Mouse (Mus musculus) neural tube, embryonic 15.5 days (tissue): ENCODE data around the gene Ppcdc. TPM values are rescaled to one million over a fixed set of nuclear protein-coding genes. Genes with fewer than 3 reads are reported as not detected.

ENCODE experiments used
- ATAC-seq: fragments of 200-750 bp; cut with Nextera tagmentation; 2 replicates; pipeline ENCODE4 v1.8.0; 2017; ENCODE audit warnings: mild to moderate bottlenecking, moderate TSS enrichment, moderate library complexity; ENCODE audit not compliant: low FRiP score
- H3K27ac ChIP-seq: fragments of 300-500 bp; sonication (generic); replicated peaks from 2 replicates; pipeline ENCODE4 v1.5.1; 2015; ENCODE audit warnings: mild to moderate bottlenecking, inconsistent platforms
- H3K27me3 ChIP-seq: fragments of 300-500 bp; sonication (generic); replicated peaks from 2 replicates; pipeline ENCODE4 v1.6.1; 2015; ENCODE audit warnings: inconsistent platforms
- H3K36me3 ChIP-seq: fragments of 300-500 bp; sonication (generic); 2 replicates; pipeline ENCODE4 v1.6.1; 2015; ENCODE audit warnings: inconsistent platforms
- H3K4me1 ChIP-seq: fragments of 300-500 bp; sonication (generic); 2 replicates; pipeline ENCODE4 v1.6.1; 2015; ENCODE audit warnings: inconsistent platforms
- H3K4me2 ChIP-seq: fragments of 300-500 bp; sonication (generic); 2 replicates; pipeline ENCODE4 v1.6.1; 2015; ENCODE audit warnings: inconsistent platforms, mild to moderate bottlenecking, moderate library complexity
- H3K4me3 ChIP-seq: fragments of 300-500 bp; sonication (generic); replicated peaks from 2 replicates; pipeline ENCODE4 v1.5.1; 2015; ENCODE audit warnings: mild to moderate bottlenecking, inconsistent platforms
- H3K9ac ChIP-seq: fragments of 300-500 bp; sonication (generic); replicated peaks from 2 replicates; pipeline ENCODE4 v1.6.1; 2015; ENCODE audit warnings: mild to moderate bottlenecking, inconsistent platforms
- H3K9me3 ChIP-seq: fragments of 300-500 bp; sonication (generic); replicated peaks from 2 replicates; pipeline ENCODE4 v1.6.1; 2016; ENCODE audit warnings: inconsistent platforms
- WGBS: fragments of 180-500 bp; shearing (Covaris S2); methylation state at CpG from one replicate; pipeline ENCODE4 v1.1.7; 2015; ENCODE audit warnings: mixed read lengths; 5-methylcytosine and 5-hydroxymethylcytosine counted together
- polyA plus RNA-seq: library from polyadenylated mRNA; unstranded; fragments of >200 nt; fragmentation: Nextera tagmentation; extraction: Ambion mirVana; gene quantifications from 2 replicates; pipeline ENCODE4 v1.2.1, GENCODE M21; 2015

The Ppcdc gene
- polyA plus RNA-seq, 1 experiment from 2014 or later = 18.4 TPM

GRCm38 (mm10) chr9:57402318-57403251 lies 37.3 kb downstream of the Ppcdc start:
- no peak overlapping the region for H3K4me3 ChIP-seq
- H3K27ac ChIP-seq = no peak overlapping the region
- WGBS = 91% methylated on average over 15 of the region's 15 CpGs
- no peak for ATAC-seq
- no peaks in the 10 kb centered on the region for H3K4me1 ChIP-seq
- no peak overlapping the region for H3K9ac ChIP-seq
- peaks cover 5% of the 10 kb centered on the region; the same call in 1 of the 2 replicates for H3K9me3 ChIP-seq
- H3K4me2 ChIP-seq = no peak overlapping the region
- H3K27me3 ChIP-seq = no peaks in the 10 kb centered on the region
- no peaks in the 10 kb centered on the region for H3K36me3 ChIP-seq

- H3K9me3 ChIP-seq = peaks cover 5% of the 10 kb centered on the region; the same call in 1 of the 2 replicates
- no peak for ATAC-seq
- 95% methylated on average over 2 of the region's 2 CpGs for WGBS
- no peak overlapping the region for H3K4me3 ChIP-seq
- H3K27ac ChIP-seq = no peak overlapping the region
- no peaks in the 10 kb centered on the region for H3K4me1 ChIP-seq
- no peak overlapping the region for H3K4me2 ChIP-seq
- H3K9ac ChIP-seq = no peak overlapping the region
- H3K27me3 ChIP-seq = no peaks in the 10 kb centered on the region
- H3K36me3 ChIP-seq = no peaks in the 10 kb centered on the region
Observed at GRCm38 (mm10) chr9:57398773-57399172, 41.2 kb downstream of the Ppcdc start.

- 91% methylated on average over 1 of the region's 1 CpGs for WGBS
- H3K4me1 ChIP-seq = no peaks in the 10 kb centered on the region
- ATAC-seq = no peak
Observed at GRCm38 (mm10) chr9:57392892-57393291, 47.0 kb downstream of the Ppcdc start.

DNA sequence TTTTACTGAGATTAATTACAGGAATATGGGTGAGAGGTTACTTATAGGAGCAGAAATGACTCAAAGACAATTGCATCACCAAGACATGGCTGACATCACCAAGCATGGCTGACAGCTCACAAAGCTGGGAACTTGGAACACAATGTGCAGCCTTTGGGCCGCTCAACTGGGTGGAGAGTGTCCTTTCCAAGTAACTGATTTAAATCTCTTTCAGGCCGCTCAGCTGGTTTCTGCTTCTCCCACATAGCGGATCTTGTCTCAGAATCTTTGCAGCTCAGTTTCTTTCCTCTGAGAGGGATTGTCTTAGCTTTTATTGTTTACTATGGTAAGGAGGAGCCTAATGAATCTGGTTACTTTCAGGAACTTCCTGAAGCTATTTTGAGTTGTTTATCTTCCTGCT lies 49.1 kb downstream of the Ppcdc start:
- 80% methylated on average over 3 of the region's 3 CpGs for WGBS
- no peak overlapping the region for H3K4me3 ChIP-seq
- no peak overlapping the region for H3K27ac ChIP-seq
- no peaks in the 10 kb centered on the region for H3K27me3 ChIP-seq
- no peak overlapping the region for H3K4me2 ChIP-seq
- no peaks in the 10 kb centered on the region for H3K36me3 ChIP-seq
- H3K9ac ChIP-seq = no peak overlapping the region
- ATAC-seq = no peak
- no peaks in the 10 kb centered on the region for H3K4me1 ChIP-seq
- no peaks in the 10 kb centered on the region for H3K9me3 ChIP-seq

More at GRCm38 (mm10) chr9:57392892-57393291, 47.0 kb downstream of the Ppcdc start:
- Histone ChIP-seq H3K36me3 (no peaks in the 10 kb centered on the region), H3K9me3 (no peaks in the 10 kb centered on the region), H3K27ac (no peak overlapping the region), H3K4me3 (no peak overlapping the region), H3K9ac (no peak overlapping the region), H3K27me3 (no peaks in the 10 kb centered on the region), H3K4me2 (no peak overlapping the region)

- H3K4me1 ChIP-seq = no peaks in the 10 kb centered on the region
- H3K27ac ChIP-seq = no peak overlapping the region
- no peaks in the 10 kb centered on the region for H3K36me3 ChIP-seq
- no peaks in the 10 kb centered on the region for H3K27me3 ChIP-seq
- no peak overlapping the region for H3K4me2 ChIP-seq
- no peak for ATAC-seq
- H3K9ac ChIP-seq = no peak overlapping the region
- WGBS = 13% methylated on average over 1 of the region's 1 CpGs
- H3K9me3 ChIP-seq = no peaks in the 10 kb centered on the region
- no peak overlapping the region for H3K4me3 ChIP-seq
Observed at GRCm38 (mm10) chr9:57389131-57389530, 50.8 kb downstream of the Ppcdc start.

- no peak for ATAC-seq
- WGBS = 88% methylated on average over 4 of the region's 4 CpGs
- no peak overlapping the region for H3K4me3 ChIP-seq
Observed at GRCm38 (mm10) chr9:57386926-57387325, 53.0 kb downstream of the Ppcdc start.

DNA sequence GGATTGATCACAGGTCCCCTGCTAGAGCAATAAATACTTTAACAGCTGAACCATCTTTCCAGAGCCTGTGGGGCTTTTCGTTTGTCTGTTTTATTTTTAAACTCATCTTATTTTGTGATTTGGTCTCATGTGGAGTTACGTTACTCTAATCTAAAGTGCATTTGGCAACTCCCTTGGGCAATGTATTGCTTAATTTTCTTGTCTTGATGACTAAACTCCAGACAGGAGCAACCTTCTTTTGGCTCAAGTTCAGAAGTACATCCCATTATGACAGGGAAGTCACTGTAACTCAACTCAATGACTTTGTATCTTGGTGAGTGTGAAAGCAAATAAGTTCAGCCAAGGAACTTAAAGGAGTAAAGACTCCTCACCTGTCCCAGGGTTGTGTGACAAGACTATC lies 55.3 kb downstream of the Ppcdc start:
- WGBS = 63% methylated on average over 2 of the region's 2 CpGs
- Histone ChIP-seq H3K27me3 (no peaks in the 10 kb centered on the region), H3K9me3 (no peaks in the 10 kb centered on the region), H3K27ac (no peak overlapping the region), H3K9ac (no peak overlapping the region), H3K4me2 (no peak overlapping the region), H3K4me1 (no peaks in the 10 kb centered on the region), H3K36me3 (no peaks in the 10 kb centered on the region), H3K4me3 (no peak overlapping the region)
- no peak for ATAC-seq

More at GRCm38 (mm10) chr9:57386926-57387325, 53.0 kb downstream of the Ppcdc start:
- H3K4me2 ChIP-seq = no peak overlapping the region
- H3K27me3 ChIP-seq = no peaks in the 10 kb centered on the region
- H3K36me3 ChIP-seq = no peaks in the 10 kb centered on the region
- no peaks in the 10 kb centered on the region for H3K4me1 ChIP-seq
- no peaks in the 10 kb centered on the region for H3K9me3 ChIP-seq
- H3K9ac ChIP-seq = no peak overlapping the region
- no peak overlapping the region for H3K27ac ChIP-seq

DNA sequence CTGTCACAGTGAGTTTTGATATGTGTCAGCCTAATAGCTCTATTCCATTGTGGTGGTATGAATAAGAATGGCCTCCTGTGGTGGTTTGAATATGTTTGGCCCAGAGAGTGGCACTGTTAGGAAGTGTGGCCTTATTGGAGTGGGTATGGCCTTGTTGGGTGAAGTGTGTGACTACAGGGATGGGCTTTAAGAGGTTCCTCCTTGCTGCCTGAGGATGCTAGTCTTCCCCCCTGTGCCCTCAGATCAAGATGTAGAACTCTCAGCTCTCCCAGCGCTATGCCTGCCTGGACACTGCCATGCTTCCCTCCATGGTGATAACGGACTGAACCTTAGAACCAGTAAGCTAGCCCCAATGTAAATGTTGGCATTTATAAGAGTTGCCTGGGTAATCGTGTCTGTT lies 78.9 kb downstream of the Ppcdc start:
- no peak overlapping the region for H3K4me2 ChIP-seq
- no peak overlapping the region for H3K4me3 ChIP-seq
- no peaks in the 10 kb centered on the region for H3K36me3 ChIP-seq
- H3K9ac ChIP-seq = no peak overlapping the region
- no peaks in the 10 kb centered on the region for H3K27me3 ChIP-seq
- 96% methylated on average over 3 of the region's 3 CpGs for WGBS
- H3K27ac ChIP-seq = no peak overlapping the region
- H3K9me3 ChIP-seq = no peaks in the 10 kb centered on the region
- no peak for ATAC-seq
- no peaks in the 10 kb centered on the region for H3K4me1 ChIP-seq

DNA sequence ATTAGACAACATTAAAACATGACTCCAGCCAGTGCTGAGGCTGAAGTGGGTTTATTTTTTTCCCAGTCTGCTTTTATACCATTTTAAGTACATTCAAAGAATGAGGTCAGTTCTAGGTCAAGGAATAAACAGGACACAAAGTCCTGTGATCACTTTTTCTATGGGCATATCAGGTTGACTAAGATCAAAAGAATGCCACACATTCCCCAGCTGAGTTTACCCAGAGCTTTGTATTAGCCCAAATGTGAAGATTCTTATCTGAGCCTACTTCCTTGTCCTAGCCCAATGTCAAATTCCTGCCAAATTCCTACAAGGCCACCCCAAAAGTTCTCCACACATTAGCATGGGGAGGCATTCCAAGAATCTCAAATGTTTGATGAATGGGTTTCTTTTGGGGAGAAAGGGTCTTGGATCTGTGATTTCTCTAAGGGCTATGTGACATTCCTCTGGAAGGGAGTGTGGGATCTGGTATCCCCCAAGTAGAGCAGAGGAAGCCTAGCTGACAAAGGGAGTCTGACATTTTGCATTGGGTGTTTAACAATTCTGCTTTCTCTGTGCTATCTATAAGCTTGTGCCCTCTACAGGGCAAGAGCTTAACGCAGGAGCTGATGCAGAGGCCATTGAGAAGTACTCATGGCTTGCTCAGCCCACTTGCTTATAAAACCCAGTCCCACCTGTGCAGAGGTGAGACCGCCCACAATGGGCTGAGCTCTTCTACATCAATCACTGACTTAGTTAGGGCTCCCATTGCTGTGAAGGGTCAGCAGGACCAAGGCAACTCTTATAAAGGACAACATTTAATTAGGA lies 85.3 kb downstream of the Ppcdc start:
- no peak for ATAC-seq
- no peaks in the 10 kb centered on the region for H3K36me3 ChIP-seq
- no peaks in the 10 kb centered on the region for H3K4me1 ChIP-seq
- no peak overlapping the region for H3K4me2 ChIP-seq
- H3K27me3 ChIP-seq = no peaks in the 10 kb centered on the region
- 62% methylated on average over 2 of the region's 2 CpGs for WGBS
- H3K9ac ChIP-seq = no peak overlapping the region
- no peak overlapping the region for H3K27ac ChIP-seq
- H3K9me3 ChIP-seq = no peaks in the 10 kb centered on the region
- no peak overlapping the region for H3K4me3 ChIP-seq

DNA sequence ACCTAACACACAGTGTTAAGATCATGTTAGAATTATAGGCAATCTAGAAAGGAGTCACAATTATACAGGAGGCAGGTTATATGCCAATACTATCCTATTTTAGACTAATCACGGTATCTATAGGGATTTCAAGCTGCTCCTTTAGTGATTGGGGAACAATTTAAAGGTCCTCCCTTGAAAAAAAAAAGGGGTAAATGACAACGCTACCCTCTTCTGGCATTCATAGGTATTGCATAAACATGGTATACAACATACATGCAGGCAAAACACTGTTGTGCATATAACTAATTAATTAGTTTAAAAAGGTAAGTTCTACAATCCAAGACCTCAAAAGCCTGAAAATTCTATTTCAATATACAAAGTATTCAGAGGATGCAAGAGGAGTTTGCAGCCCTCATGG lies 88.6 kb downstream of the Ppcdc start:
- Histone ChIP-seq H3K4me2 (no peak overlapping the region), H3K9ac (no peak overlapping the region), H3K27me3 (no peaks in the 10 kb centered on the region), H3K27ac (no peak overlapping the region), H3K9me3 (no peaks in the 10 kb centered on the region), H3K4me3 (no peak overlapping the region), H3K4me1 (no peaks in the 10 kb centered on the region), H3K36me3 (no peaks in the 10 kb centered on the region)
- WGBS = 49% methylated on average over 2 of the region's 2 CpGs
- ATAC-seq = no peak

DNA sequence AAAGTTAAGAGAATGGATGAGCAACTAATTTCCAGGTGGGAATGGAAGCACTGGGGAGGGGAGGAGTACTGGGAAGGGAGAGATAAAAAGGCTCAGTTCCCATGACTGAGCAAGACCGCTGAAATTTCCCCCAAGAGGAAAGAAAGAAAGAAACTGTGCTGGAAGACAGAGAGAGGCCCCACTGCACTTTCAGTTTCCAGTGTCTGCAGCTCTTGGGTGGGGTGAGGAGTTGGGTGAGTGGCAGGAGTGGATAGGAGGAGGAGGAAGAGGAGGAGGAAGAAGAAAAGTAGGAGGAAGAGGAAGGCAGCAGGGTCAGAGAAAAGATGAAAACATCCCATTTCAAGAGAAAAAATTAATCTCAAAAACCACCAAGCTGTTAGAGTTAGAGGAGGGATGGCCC lies 94.0 kb downstream of the Ppcdc start:
- H3K36me3 ChIP-seq = no peaks in the 10 kb centered on the region
- no peaks in the 10 kb centered on the region for H3K9me3 ChIP-seq
- H3K9ac ChIP-seq = no peak overlapping the region
- H3K4me2 ChIP-seq = no peak overlapping the region
- 68% methylated on average over 1 of the region's 1 CpGs for WGBS
- H3K27me3 ChIP-seq = no peaks in the 10 kb centered on the region
- H3K27ac ChIP-seq = no peak overlapping the region
- no peak for ATAC-seq
- H3K4me3 ChIP-seq = no peak overlapping the region
- H3K4me1 ChIP-seq = no peaks in the 10 kb centered on the region

DNA sequence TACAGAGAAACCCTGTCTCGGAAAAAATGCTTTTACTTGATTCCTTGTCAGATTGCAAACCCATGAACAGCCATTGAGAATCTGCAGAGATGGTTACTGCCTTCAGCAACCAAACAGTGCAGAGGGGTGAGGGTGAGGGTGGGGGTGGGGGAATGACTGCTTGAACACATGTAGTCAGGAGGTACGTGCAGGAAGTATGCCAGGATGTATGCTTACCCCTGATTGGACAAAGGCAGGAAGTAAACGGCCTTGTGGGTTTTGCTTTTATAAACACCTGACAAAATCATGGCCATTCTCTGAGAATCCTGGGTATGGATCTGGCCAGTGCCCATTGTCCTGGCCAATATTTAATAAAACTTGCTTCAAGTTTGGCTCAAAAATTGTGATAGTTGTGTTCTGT lies 96.2 kb downstream of the Ppcdc start:
- ATAC-seq = no peak
- Histone ChIP-seq H3K4me2 (no peak overlapping the region), H3K9ac (no peak overlapping the region), H3K27me3 (no peaks in the 10 kb centered on the region), H3K4me3 (no peak overlapping the region), H3K36me3 (no peaks in the 10 kb centered on the region), H3K27ac (no peak overlapping the region), H3K4me1 (no peaks in the 10 kb centered on the region), H3K9me3 (no peaks in the 10 kb centered on the region)
- 79% methylated on average over 3 of the region's 3 CpGs for WGBS
